Mouse (Mus musculus) heart, adult 18-20 months (tissue): ENCODE results near the gene Map4k5. TPM values are rescaled to one million over a fixed set of nuclear protein-coding genes. Genes with fewer than 3 reads are reported as not detected.

Experiments
- DNase-seq, 2 experiments: peaks; one replicate each; pipeline ENCODE4 v3.0.0; 2021 to 2022; ENCODE audit warnings: mixed read lengths in 1 of 2
- total RNA-seq, 2 experiments: library from RNA; stranded (reverse); gene quantifications; 2 replicates each; pipeline ENCODE4 v1.2.3; 2021

Gene Map4k5
- total RNA-seq, 2 experiments from 2014 or later, result 19.3 to 21.4 TPM

DNA sequence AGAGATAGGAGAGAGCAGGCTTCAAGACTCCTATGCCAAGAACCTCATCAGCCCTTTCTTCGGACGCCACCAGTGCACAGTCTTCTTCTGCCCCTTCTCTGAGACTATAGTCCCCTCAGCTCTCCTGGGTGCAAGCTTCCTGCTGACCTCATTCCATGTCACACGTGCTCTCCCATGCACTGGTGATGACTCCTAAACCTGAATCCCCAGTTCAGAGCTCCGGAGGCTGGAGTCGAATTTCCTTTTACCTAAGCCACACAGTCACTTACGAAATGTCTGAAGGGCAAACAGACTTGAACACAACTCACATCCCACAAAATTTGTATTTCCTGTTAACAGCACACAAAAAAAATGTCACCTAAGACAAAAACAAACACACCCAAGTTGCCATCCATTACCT is 5.2 kb downstream of the Map4k5 start:
- no peak for DNase-seq

DNA sequence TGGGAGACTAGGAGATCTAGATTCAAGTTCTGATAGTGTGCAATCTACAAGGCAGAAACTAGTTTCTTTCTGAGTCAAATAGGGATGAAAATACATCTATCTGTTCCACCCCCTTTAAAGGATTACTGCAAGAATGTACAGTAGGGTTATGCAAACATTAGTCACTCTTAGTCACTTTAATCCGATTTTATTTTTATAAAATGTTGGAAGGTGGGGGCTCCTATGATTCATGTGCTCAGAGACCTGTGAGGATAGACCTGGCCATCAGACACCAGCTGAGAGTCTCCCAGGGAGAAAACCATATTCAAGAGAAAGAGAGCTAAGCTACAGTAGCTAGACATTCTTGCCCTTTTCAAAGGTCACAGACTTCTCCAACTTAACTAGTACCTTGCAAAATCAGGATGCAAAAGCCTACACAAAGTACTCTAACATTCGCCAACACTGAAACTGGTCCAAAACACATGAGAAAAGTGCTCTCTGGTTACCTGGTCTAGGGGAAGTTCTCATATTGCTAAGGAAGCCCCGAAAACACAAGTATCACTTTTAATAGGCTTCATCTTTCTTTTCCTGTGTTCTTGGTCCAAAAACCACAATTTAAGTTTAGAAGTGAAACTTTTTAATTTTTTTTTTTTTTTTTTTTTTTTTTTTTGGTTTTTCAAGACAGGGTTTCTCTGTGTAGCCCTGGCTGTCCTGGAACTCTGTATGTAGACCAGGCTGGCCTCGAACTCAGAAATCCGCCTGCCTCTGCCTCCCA is 7.7 kb downstream of the Map4k5 start:
- DNase-seq, result no peak

GRCm38 (mm10) chr12:69884053-69884452 is 8.9 kb downstream of the Map4k5 start:
- no peak for DNase-seq

DNA sequence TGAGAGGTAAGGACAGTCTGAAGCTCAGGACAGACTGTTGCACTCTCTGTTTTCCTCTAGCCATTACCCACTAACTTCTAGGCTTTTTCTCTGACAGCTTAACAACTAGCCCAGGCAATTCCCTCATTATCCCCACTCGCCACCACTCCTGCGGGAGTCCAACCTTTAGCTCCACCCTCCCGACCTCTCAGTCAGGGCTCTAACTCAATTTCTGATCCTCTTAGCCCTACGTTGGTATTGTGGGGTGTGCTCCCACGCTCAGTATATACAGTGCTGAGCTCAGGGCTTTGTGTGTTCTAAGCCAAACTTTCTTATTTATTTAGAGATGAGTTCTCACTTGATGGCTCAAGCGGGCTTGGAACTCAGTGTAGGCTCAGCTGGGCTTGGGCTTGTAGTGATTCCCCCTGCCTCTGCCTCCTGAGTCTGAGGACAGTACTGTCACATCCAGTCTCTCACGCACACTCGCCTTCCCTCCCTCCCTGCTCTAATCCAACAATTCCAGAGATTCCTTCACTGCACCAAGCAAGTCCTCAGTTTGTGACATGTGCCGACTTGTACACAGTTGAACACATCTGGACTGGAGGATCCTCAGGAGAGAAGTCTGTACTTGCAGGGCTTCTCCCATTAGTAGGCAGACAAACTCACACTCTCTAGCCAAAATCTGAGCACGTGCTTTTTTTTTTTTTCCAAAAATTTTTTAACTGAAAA is 11.6 kb downstream of the Map4k5 start:
- no peak for DNase-seq

DNA sequence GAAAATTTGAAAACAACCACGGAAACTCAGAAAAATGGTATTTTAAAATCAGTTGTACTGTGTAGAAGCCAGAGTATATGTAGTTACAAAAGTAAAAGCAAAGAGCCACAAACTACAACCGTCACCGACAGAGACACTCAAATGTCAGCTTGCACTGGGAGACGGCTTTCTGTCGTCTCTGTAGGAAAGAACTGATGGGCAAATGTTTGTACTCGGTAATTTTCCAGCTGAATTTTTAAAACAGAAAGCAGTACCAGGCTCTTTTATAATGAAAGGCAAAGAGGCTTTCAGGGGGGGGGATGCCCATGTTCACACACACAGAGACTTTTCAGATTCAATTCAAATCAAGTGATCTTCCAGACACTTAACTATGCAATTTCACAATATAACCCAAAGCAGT is 13.3 kb downstream of the Map4k5 start:
- no peak for DNase-seq

- DNase-seq, result no peak
Measured at GRCm38 (mm10) chr12:69879172-69879665, 13.8 kb downstream of the Map4k5 start.

GRCm38 (mm10) chr12:69877842-69878363 is 15.1 kb downstream of the Map4k5 start:
- DNase-seq, result no peak

DNA sequence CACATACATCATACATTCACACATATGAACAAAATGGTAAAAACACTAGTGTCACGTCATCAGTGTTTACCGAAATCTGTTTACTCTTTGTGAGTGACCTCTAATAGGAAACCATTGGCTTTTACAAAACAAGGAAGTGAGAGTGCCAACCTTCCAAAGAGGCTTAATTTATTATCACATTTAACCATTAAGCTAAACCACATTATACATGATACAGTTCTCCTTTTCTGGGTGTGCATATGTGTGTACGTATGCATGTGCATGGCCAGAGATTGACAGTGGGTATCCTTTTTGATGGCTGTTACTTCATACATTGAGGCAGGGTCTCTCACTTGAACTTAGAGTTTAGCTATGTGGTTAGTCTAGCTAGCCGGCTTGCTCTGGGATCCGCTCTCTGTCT is 21.4 kb downstream of the Map4k5 start:
- DNase-seq, result no peak

- no peak for DNase-seq
Measured at GRCm38 (mm10) chr12:69867338-69867737, 25.7 kb downstream of the Map4k5 start.

DNA sequence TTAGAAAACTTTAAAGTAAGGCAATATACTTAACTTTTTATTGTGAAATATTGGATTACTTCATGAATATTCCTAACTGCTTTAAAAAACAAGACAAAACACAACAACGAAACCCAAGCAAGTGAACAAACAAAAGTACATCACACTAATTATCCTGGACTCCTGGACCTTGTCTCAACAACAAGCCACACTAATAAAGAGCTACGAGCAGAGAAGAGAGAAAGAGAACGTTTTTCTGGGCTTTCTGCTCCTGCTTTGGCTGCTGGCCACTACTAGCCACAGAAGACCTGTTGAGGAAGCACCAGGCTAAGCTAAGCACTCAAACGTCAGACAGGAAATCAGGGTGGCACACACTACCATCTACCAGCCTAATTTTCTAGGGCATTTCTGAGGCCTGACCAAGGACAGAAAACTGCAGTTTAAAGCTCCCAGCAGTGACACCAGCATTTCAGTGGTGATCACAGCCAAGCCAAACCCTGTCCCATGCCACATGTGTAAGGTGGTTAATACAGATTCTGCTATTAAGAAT is 28.8 kb downstream of the Map4k5 start:
- DNase-seq, result no peak

GRCm38 (mm10) chr12:69863505-69863904 is 29.5 kb downstream of the Map4k5 start:
- no peak for DNase-seq

- no peak for DNase-seq
Measured at GRCm38 (mm10) chr12:69858847-69859246, 34.2 kb downstream of the Map4k5 start.

- no peak for DNase-seq
Measured at GRCm38 (mm10) chr12:69857597-69857996, 35.4 kb downstream of the Map4k5 start.

- no peak for DNase-seq
Measured at GRCm38 (mm10) chr12:69856398-69856797, 36.6 kb downstream of the Map4k5 start.

DNA sequence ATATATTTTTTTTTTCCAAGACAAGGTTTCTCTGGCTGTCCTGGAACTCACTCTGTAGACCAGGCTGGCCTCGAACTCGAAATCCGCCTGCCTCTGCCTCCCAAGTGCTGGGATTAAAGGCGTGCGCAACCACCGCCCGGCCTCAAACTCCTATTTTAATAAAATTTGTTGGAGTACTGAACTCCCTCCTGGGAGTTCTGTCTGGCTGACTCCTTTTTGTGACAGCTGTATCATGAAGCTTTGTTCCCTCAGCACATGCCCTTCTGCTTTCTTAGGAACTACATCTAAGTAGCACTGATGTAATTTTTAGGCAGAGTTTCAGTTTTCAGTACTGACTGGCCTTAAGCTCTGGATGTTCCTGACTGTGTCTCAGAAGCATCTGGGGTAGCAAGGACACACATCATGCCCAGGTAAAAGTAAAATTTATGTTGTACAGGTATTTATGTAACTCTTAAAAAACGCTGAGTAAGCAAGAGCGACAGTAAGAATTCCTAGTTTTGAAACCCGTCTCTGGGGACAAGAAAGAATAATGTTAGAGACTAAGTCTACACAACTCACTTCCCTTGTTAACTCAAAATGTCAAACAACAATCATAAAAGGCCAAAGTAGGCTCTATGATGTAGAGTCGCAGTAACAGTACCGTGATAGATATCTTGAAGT is 37.2 kb downstream of the Map4k5 start:
- DNase-seq, result peak in 1 of 2 experiments; percentile 30

DNA sequence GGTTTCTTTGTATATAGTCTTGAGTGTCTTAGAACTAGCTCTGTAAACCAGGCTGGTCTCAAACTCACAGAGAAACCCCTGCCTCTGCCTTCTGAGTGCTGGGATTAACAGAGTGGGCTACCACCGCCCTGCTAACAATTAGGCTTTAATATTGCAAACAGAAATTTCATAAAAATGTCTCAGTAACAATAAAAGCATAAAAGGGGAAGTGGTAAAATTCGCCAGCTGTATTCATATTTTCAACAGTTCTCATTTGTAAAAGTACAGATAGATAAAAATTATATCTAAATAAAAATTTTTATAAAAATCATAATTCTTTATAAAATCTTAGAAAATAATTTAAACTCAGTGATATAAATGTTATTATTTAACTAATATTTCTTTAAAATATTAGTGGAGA is 39.1 kb downstream of the Map4k5 start:
- DNase-seq, result no peak

DNA sequence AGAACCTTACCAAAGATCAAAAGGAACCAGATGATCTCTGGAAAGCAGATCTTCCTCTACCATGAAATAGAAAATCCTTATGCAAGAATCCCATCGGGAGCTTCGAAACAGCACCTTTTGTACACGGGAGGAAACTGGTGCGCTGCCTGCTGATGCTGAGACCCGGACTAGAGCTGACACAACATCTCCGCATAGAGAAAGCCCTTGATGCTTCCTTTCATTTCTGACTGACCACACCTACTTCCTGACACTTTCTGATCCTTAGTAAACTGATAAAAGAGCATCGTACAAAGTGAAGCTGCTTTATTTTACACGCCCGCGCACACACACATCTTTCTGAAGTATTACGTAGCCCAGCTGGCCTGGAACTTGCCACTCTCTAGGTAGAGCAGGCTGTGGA is 39.6 kb downstream of the Map4k5 start:
- no peak for DNase-seq

GRCm38 (mm10) chr12:69852288-69852687 is 40.7 kb downstream of the Map4k5 start:
- no peak for DNase-seq

GRCm38 (mm10) chr12:69848083-69848878 is 44.7 kb downstream of the Map4k5 start:
- DNase-seq, result peak in 1 of 2 experiments; percentile 12

- no peak for DNase-seq
Measured at GRCm38 (mm10) chr12:69846499-69846898, 46.5 kb downstream of the Map4k5 start.

- no peak for DNase-seq
Measured at GRCm38 (mm10) chr12:69845722-69846121, 47.3 kb downstream of the Map4k5 start.
